Mouse (Mus musculus): ENCODE results near the gene Wif1.

The Wif1 gene

GRCm38 (mm10) chr10:121070742-121071141, 37.0 kb downstream of the Wif1 start:
- no peak for DNase-seq (ENCODE audit: low spot score)

- DNase-seq (ENCODE audit: low spot score), result no peak
These were observed 46.7 kb downstream of the Wif1 start for GRCm38 (mm10) chr10:121080500-121080899.

GRCm38 (mm10) chr10:121082881-121083280, 49.1 kb downstream of the Wif1 start:
- no peak for DNase-seq (ENCODE audit: low spot score)

GRCm38 (mm10) chr10:121083512-121083911, 49.8 kb downstream of the Wif1 start:
- DNase-seq (ENCODE audit: low spot score), result peak; percentile 6

- no peak for DNase-seq (ENCODE audit: low spot score)
These were observed 54.9 kb downstream of the Wif1 start for GRCm38 (mm10) chr10:121088679-121089078.

- no peak for DNase-seq (ENCODE audit: low spot score)
These were observed 55.6 kb downstream of the Wif1 start for GRCm38 (mm10) chr10:121089312-121089711.

- no peak for DNase-seq (ENCODE audit: low spot score)
These were observed 56.2 kb downstream of the Wif1 start for GRCm38 (mm10) chr10:121090006-121090405.

- peak; percentile 23 for DNase-seq (ENCODE audit: low spot score)
These were observed 62.2 kb downstream of the Wif1 start for GRCm38 (mm10) chr10:121095948-121096347.

- DNase-seq (ENCODE audit: low spot score), result no peak
These were observed 64.5 kb downstream of the Wif1 start for GRCm38 (mm10) chr10:121098263-121098662.

GRCm38 (mm10) chr10:121099658-121100057, 65.9 kb downstream of the Wif1 start:
- no peak for DNase-seq (ENCODE audit: low spot score)

- DNase-seq (ENCODE audit: low spot score), result no peak
These were observed 82.4 kb downstream of the Wif1 start for GRCm38 (mm10) chr10:121116115-121116514.

- no peak for DNase-seq (ENCODE audit: low spot score)
These were observed 82.9 kb downstream of the Wif1 start for GRCm38 (mm10) chr10:121116636-121117035.

GRCm38 (mm10) chr10:121120751-121121150, 87.0 kb downstream of the Wif1 start:
- no peak for DNase-seq (ENCODE audit: low spot score)

- no peak for DNase-seq (ENCODE audit: low spot score)
These were observed 90.7 kb downstream of the Wif1 start for GRCm38 (mm10) chr10:121124481-121124880.

- DNase-seq (ENCODE audit: low spot score), result peak; percentile 36
These were observed 95.5 kb downstream of the Wif1 start for GRCm38 (mm10) chr10:121129000-121129925.

All from lung, postnatal 25 days (tissue).